ENCODE assay signal across 9 mouse cellular contexts in genomic region chr10:73098966-73099845, GRCm38 (mm10). TPM values are rescaled to one million over a fixed set of nuclear protein-coding genes. Genes with fewer than 3 reads are reported as not detected.
DNase-seq lines count a peak whose midpoint lies in the region; ATAC-seq and TF ChIP-seq lines count a peak whose summit lies in the region.
"Had no signal": no experiment of that assay in that cellular context is flagged by ENCODE, and none has a peak within 500 bp of the region (broad histone marks: within the 10 kb centered on the region; RNA-seq: fewer than 3 reads in every experiment).

Pcdh15 (plus strand) TSS chr10:73099342.

- peak within 1 kb of the TSS; percentile 99 for H3K4me2 ChIP-seq in heart, embryonic 11.5 days
- peak within 1 kb of the TSS; percentile 73 for H3K4me2 ChIP-seq in forebrain, embryonic 15.5 days (replicated peaks)
- peak within 1 kb of the TSS; percentile 89 for H3K4me2 ChIP-seq in midbrain, postnatal 0 days (ENCODE audit: low read depth, low read length, poor library complexity, severe bottlenecking)

- 0 out of 2 replicates have a peak, but pooled peaks cover 2% of the 10 kb centered on the region for H3K4me1 ChIP-seq in heart, embryonic 11.5 days (ENCODE audit: control insufficient read depth, insufficient read depth, low read length)
- H3K4me1 ChIP-seq in forebrain, embryonic 15.5 days = peaks cover 20% of the 10 kb centered on the region
- H3K4me1 ChIP-seq in midbrain, postnatal 0 days (ENCODE audit: insufficient read depth, low read length) = no peaks in the 10 kb centered on the region; the same call in 1 of the 2 replicates
- no peaks in the 10 kb centered on the region for H3K4me1 ChIP-seq in thymus, adult 2 months (replicated peaks; ENCODE audit: control insufficient read depth, insufficient read depth, low read length)

- H3K9ac ChIP-seq in heart, embryonic 11.5 days (ENCODE audit: low read depth, low read length) = no peak within 1 kb of the TSS
- peak within 1 kb of the TSS; percentile 50 for H3K9ac ChIP-seq in forebrain, embryonic 15.5 days (replicated peaks)
- peak within 1 kb of the TSS; percentile 70 for H3K9ac ChIP-seq in midbrain, postnatal 0 days (replicated peaks; ENCODE audit: low read length, poor library complexity, severe bottlenecking)

- H3K27me3 ChIP-seq in heart, embryonic 11.5 days (ENCODE audit: control insufficient read depth, insufficient read depth, low read length) = peaks cover 57% of the 10 kb centered on the region
- H3K27me3 ChIP-seq in forebrain, embryonic 15.5 days = peaks cover 13% of the 10 kb centered on the region; the same call in 1 of the 2 replicates
- H3K27me3 ChIP-seq in midbrain, postnatal 0 days (ENCODE audit: insufficient read depth, low read length) = no peaks in the 10 kb centered on the region
- no peaks in the 10 kb centered on the region for H3K27me3 ChIP-seq in thymus, adult 2 months (ENCODE audit: control insufficient read depth, insufficient read depth, low read length)

- intact Hi-C loops in heart, postnatal 14 days (cut with DNase I) = no loop called here

- ATAC-seq in heart, embryonic 11.5 days (replicated peaks; ENCODE audit: insufficient number of reproducible peaks, low FRiP score, low TSS enrichment) = peak; percentile 37
- ATAC-seq in forebrain, embryonic 15.5 days (replicated peaks) = peak; percentile 46
- peak; percentile 39; the same call in 1 of the 2 replicates for ATAC-seq in midbrain, postnatal 0 days (ENCODE audit: low FRiP score)

- H3K4me3 ChIP-seq in heart, embryonic 11.5 days (ENCODE audit: low read depth, low read length) = peak within 1 kb of the TSS; percentile 61
- peak within 1 kb of the TSS; percentile 49 for H3K4me3 ChIP-seq in forebrain, embryonic 15.5 days
- peak within 1 kb of the TSS; percentile 77 for H3K4me3 ChIP-seq in midbrain, postnatal 0 days (ENCODE audit: low read depth, low read length)
- no peak within 1 kb of the TSS for H3K4me3 ChIP-seq in thymus, adult 2 months (ENCODE audit: control insufficient read depth, insufficient read depth, low read length)

- no peaks in the 10 kb centered on the region for H3K36me3 ChIP-seq in heart, embryonic 11.5 days (ENCODE audit: control insufficient read depth, insufficient read depth, low read length)
- no peaks in the 10 kb centered on the region for H3K36me3 ChIP-seq in forebrain, embryonic 15.5 days
- H3K36me3 ChIP-seq in midbrain, postnatal 0 days (ENCODE audit: insufficient read depth, low read length) = no peaks in the 10 kb centered on the region
- no peaks in the 10 kb centered on the region for H3K36me3 ChIP-seq in thymus, adult 2 months (ENCODE audit: control insufficient read depth, insufficient read depth, low read length)

- no peak for DNase-seq in heart, postnatal 14 days
- DNase-seq in R1 (ENCODE audit: low read depth, low spot score) = peak; percentile 49
- DNase-seq in layer of hippocampus, postnatal 36 days = peak; percentile 43 to 44
- peak; percentile 31 for DNase-seq in midbrain, postnatal 0 days (ENCODE audit: low spot score)
- DNase-seq in thymus, adult 2 months = no peak
- no peak for DNase-seq in lung, postnatal 14 days

- no peak for TF ChIP-seq CTCF in midbrain, postnatal 0 days (IDR thresholded peaks at IDR 0.05)
- TF ChIP-seq CTCF in thymus, adult 2 months (IDR thresholded peaks at IDR 0.05; ENCODE audit: borderline replicate concordance, control insufficient read depth, extremely low read depth, insufficient read depth, low read length, poor library complexity) = no peak

- H3K9me3 ChIP-seq in heart, embryonic 11.5 days (replicated peaks; ENCODE audit: control insufficient read depth, low read length) = no peaks in the 10 kb centered on the region
- H3K9me3 ChIP-seq in forebrain, embryonic 15.5 days = no peaks in the 10 kb centered on the region
- no peaks in the 10 kb centered on the region for H3K9me3 ChIP-seq in midbrain, postnatal 0 days (ENCODE audit: low read length)

- no peak for TF ChIP-seq POLR2A in thymus, adult 2 months (IDR thresholded peaks at IDR 0.05; ENCODE audit: control insufficient read depth, extremely low read depth, insufficient read depth, low read length, poor library complexity)

- WGBS in heart, embryonic 11.5 days (ENCODE audit: insufficient replicate concordance) = under 1% methylated on average over 73 of the region's 79 CpGs
- under 1% methylated on average over 78 of the region's 79 CpGs for WGBS in forebrain, embryonic 15.5 days
- WGBS in midbrain, postnatal 0 days = under 1% methylated on average over 60 of the region's 79 CpGs
- 4% methylated on average over 79 of the region's 79 CpGs for WGBS in thymus, adult 2 months

- no peak within 1 kb of the TSS for H3K27ac ChIP-seq in heart, embryonic 11.5 days (ENCODE audit: low read depth, low read length)
- peak within 1 kb of the TSS; percentile 24 for H3K27ac ChIP-seq in forebrain, embryonic 15.5 days (replicated peaks)
- H3K27ac ChIP-seq in midbrain, postnatal 0 days (ENCODE audit: low read depth, low read length) = peak within 1 kb of the TSS; percentile 66
- H3K27ac ChIP-seq in thymus, adult 2 months (ENCODE audit: control insufficient read depth, insufficient read depth, low read length) = no peak within 1 kb of the TSS

RNA-seq across cellular contexts. Expression of gene Pcdh15, which starts in this region (rescaled TPM):
- 0.11 and 0.35 TPM in 2 replicates for polyA plus RNA-seq in heart, embryonic 11.5 days (2014; fragmentation: Nextera tagmentation; extraction: Ambion mirVana)
- under 1 TPM; 0.33 to 0.46 TPM for total RNA-seq in heart, postnatal 14 days (2021)
- 5.0 and 6.7 TPM in 2 replicates for polyA plus RNA-seq in forebrain, embryonic 15.5 days (2015; fragmentation: Nextera tagmentation; extraction: Ambion mirVana)
- total RNA-seq in layer of hippocampus, postnatal 36 days (2021) = 10 to 100 TPM; 18.3 to 19.1 TPM
- 37.2 and 38.2 TPM in 2 replicates for total RNA-seq in midbrain, postnatal 0 days (2014; rRNA removed)
- polyA plus RNA-seq in midbrain, postnatal 0 days (2015; fragmentation: Nextera tagmentation; extraction: Ambion mirVana) = 8.2 and 9.8 TPM in 2 replicates
- polyA plus RNA-seq in thymus, adult 2 months (2012; rRNA removed) = 0.51 and 0.94 TPM in 2 replicates
- total RNA-seq: neutrophil, adult 5-6 weeks had no signal

Comparison
In these comparisons a context has a peak if more than half of its experiments do, and no peak if none do; other contexts are left out.
1. RNA of gene Pcdh15 (total RNA-seq): 37.2 to 38.2 TPM in midbrain, postnatal 0 days and 18.3 to 19.1 TPM in layer of hippocampus, postnatal 36 days; 0.33 to 0.46 TPM in heart, postnatal 14 days; every median in the first group is over 10 times any median in the second.
2. Peak in ATAC-seq, H3K4me3 ChIP-seq and H3K4me2 ChIP-seq in heart, embryonic 11.5 days; RNA of the gene not detected or under 1 TPM.
3. H3K27ac ChIP-seq: peak in forebrain, embryonic 15.5 days (single experiment) and midbrain, postnatal 0 days (single experiment); none in heart, embryonic 11.5 days (single experiment) and thymus, adult 2 months (single experiment).
4. DNase-seq: peak in R1 (single experiment), layer of hippocampus, postnatal 36 days (2 of 2) and midbrain, postnatal 0 days (single experiment); none in heart, postnatal 14 days (0 of 2), thymus, adult 2 months (single experiment) and lung, postnatal 14 days (single experiment).
5. Peak in every context shown above with its lines, with median percentiles within 50 percentile points of each other: ATAC-seq and H3K4me2 ChIP-seq.